Mouse (Mus musculus): ENCODE results near the gene Ndrg3.

DNA sequence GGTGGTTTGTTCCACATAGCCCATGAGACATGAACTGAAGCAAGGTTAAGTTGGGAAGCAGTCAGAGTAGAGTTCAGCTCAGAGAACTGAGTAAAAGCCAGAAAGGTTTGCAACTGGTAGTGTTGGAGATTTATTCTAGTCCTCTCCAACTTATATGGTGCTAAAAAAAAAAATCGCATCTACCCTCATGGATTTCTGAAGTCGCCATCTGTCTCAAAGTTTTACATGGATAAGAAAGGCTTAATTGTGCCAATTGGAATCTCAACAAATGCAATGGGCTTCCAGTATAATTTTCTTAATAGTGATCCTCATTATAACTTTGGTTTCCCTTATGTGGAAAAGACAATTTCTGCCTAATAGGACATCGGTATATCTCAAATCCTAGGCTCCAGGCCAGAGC is 41.0 kb downstream of the Ndrg3 start:
- TF ChIP-seq CTCF (IDR thresholded peaks at IDR 0.05; ENCODE audit: low read depth, low read length) (no peak), POLR2A (IDR thresholded peaks at IDR 0.05; ENCODE audit: borderline replicate concordance, low read depth, low read length) (no peak)
